Mouse (Mus musculus): ENCODE results near the gene Auts2. TPM values are rescaled to one million over a fixed set of nuclear protein-coding genes. Genes with fewer than 3 reads are reported as not detected.

Gene Auts2
- polyA plus RNA-seq, 1 experiment from 2014 or later, result 76.2 TPM

GRCm38 (mm10) chr5:132472184-132472829 is 70.8 kb downstream of the Auts2 start:
- Histone ChIP-seq H3K4me2 (no peak overlapping the region), H3K27ac (replicated peaks) (peak overlapping the region; percentile 11; the same call in 1 of the 2 replicates), H3K9ac (no peak overlapping the region), H3K4me1 (replicated peaks) (peaks cover 20% of the 10 kb centered on the region), H3K27me3 (no peaks in the 10 kb centered on the region), H3K9me3 (no peaks in the 10 kb centered on the region), H3K36me3 (no peaks in the 10 kb centered on the region), H3K4me3 (no peak overlapping the region)
- 63% methylated on average over 5 of the region's 5 CpGs for WGBS
- ATAC-seq (ENCODE audit: low FRiP score, low read depth), result no peak

GRCm38 (mm10) chr5:132467364-132467743 is 75.8 kb downstream of the Auts2 start:
- no peaks in the 10 kb centered on the region for H3K27me3 ChIP-seq
- H3K4me2 ChIP-seq, result no peak overlapping the region
- no peak overlapping the region for H3K27ac ChIP-seq (replicated peaks)
- ATAC-seq (ENCODE audit: low FRiP score, low read depth), result no peak
- H3K4me1 ChIP-seq (replicated peaks), result peaks cover 13% of the 10 kb centered on the region
- no peak overlapping the region for H3K9ac ChIP-seq
- 73% methylated on average over 2 of the region's 2 CpGs for WGBS
- no peaks in the 10 kb centered on the region for H3K36me3 ChIP-seq
- no peaks in the 10 kb centered on the region for H3K9me3 ChIP-seq
- no peak overlapping the region for H3K4me3 ChIP-seq

GRCm38 (mm10) chr5:132466427-132467363 is 76.4 kb downstream of the Auts2 start:
- H3K4me1 ChIP-seq (replicated peaks), result peaks cover 8% of the 10 kb centered on the region
- H3K27me3 ChIP-seq, result no peaks in the 10 kb centered on the region
- H3K27ac ChIP-seq (replicated peaks), result no peak overlapping the region
- H3K4me2 ChIP-seq, result no peak overlapping the region
- ATAC-seq (ENCODE audit: low FRiP score, low read depth), result no peak
- H3K9me3 ChIP-seq, result no peaks in the 10 kb centered on the region
- no peak overlapping the region for H3K4me3 ChIP-seq
- H3K9ac ChIP-seq, result no peak overlapping the region
- 79% methylated on average over 16 of the region's 16 CpGs for WGBS
- no peaks in the 10 kb centered on the region for H3K36me3 ChIP-seq

GRCm38 (mm10) chr5:132462560-132462959 is 80.6 kb downstream of the Auts2 start:
- WGBS, result 51% methylated on average over 11 of the region's 11 CpGs

GRCm38 (mm10) chr5:132458498-132458897 is 84.6 kb downstream of the Auts2 start:
- no peak for ATAC-seq (ENCODE audit: low FRiP score, low read depth)
- 58% methylated on average over 7 of the region's 7 CpGs for WGBS
- H3K9me3 ChIP-seq, result no peaks in the 10 kb centered on the region

More at GRCm38 (mm10) chr5:132462560-132462959, 80.6 kb downstream of the Auts2 start:
- Histone ChIP-seq H3K9me3 (no peaks in the 10 kb centered on the region), H3K4me3 (no peak overlapping the region), H3K4me1 (replicated peaks) (peaks cover 12% of the 10 kb centered on the region), H3K27ac (replicated peaks) (no peak overlapping the region), H3K9ac (no peak overlapping the region), H3K27me3 (no peaks in the 10 kb centered on the region), H3K4me2 (no peak overlapping the region), H3K36me3 (no peaks in the 10 kb centered on the region)
- no peak for ATAC-seq (ENCODE audit: low FRiP score, low read depth)

GRCm38 (mm10) chr5:132452381-132452780 is 90.8 kb downstream of the Auts2 start:
- H3K9me3 ChIP-seq, result no peaks in the 10 kb centered on the region
- WGBS, result 56% methylated on average over 2 of the region's 2 CpGs
- peaks cover 13% of the 10 kb centered on the region for H3K4me1 ChIP-seq (replicated peaks)
- no peak overlapping the region for H3K9ac ChIP-seq
- H3K27ac ChIP-seq (replicated peaks), result no peak overlapping the region
- H3K4me3 ChIP-seq, result no peak overlapping the region
- no peak overlapping the region for H3K4me2 ChIP-seq
- H3K27me3 ChIP-seq, result no peaks in the 10 kb centered on the region
- H3K36me3 ChIP-seq, result no peaks in the 10 kb centered on the region
- no peak for ATAC-seq (ENCODE audit: low FRiP score, low read depth)

More at GRCm38 (mm10) chr5:132458498-132458897, 84.6 kb downstream of the Auts2 start:
- Histone ChIP-seq H3K4me2 (no peak overlapping the region), H3K4me1 (replicated peaks) (peaks cover 12% of the 10 kb centered on the region), H3K36me3 (no peaks in the 10 kb centered on the region), H3K27ac (replicated peaks) (no peak overlapping the region), H3K9ac (no peak overlapping the region), H3K4me3 (no peak overlapping the region), H3K27me3 (no peaks in the 10 kb centered on the region)

GRCm38 (mm10) chr5:132450071-132450470 is 93.1 kb downstream of the Auts2 start:
- no peaks in the 10 kb centered on the region for H3K9me3 ChIP-seq
- H3K27ac ChIP-seq (replicated peaks), result no peak overlapping the region
- peaks cover 26% of the 10 kb centered on the region for H3K4me1 ChIP-seq (replicated peaks)
- H3K27me3 ChIP-seq, result no peaks in the 10 kb centered on the region
- H3K4me2 ChIP-seq, result no peak overlapping the region
- H3K4me3 ChIP-seq, result no peak overlapping the region
- no peaks in the 10 kb centered on the region for H3K36me3 ChIP-seq
- WGBS, result 95% methylated on average over 3 of the region's 3 CpGs
- H3K9ac ChIP-seq, result no peak overlapping the region
- no peak for ATAC-seq (ENCODE audit: low FRiP score, low read depth)

- Histone ChIP-seq H3K4me3 (no peak overlapping the region), H3K9me3 (no peaks in the 10 kb centered on the region), H3K27ac (replicated peaks) (no peak overlapping the region), H3K27me3 (no peaks in the 10 kb centered on the region), H3K36me3 (no peaks in the 10 kb centered on the region), H3K4me2 (no peak overlapping the region), H3K4me1 (replicated peaks) (peaks cover 32% of the 10 kb centered on the region), H3K9ac (no peak overlapping the region)
- WGBS, result 56% methylated on average over 6 of the region's 6 CpGs
- ATAC-seq (ENCODE audit: low FRiP score, low read depth), result no peak
Measured at GRCm38 (mm10) chr5:132448401-132449066, 94.6 kb downstream of the Auts2 start.

GRCm38 (mm10) chr5:132445213-132445954 is 97.8 kb downstream of the Auts2 start:
- WGBS, result 72% methylated on average over 4 of the region's 4 CpGs
- no peak for ATAC-seq (ENCODE audit: low FRiP score, low read depth)

GRCm38 (mm10) chr5:132442948-132443347 is 100.2 kb downstream of the Auts2 start:
- 59% methylated on average over 4 of the region's 4 CpGs for WGBS
- H3K4me1 ChIP-seq (replicated peaks), result peaks cover 29% of the 10 kb centered on the region
- H3K4me3 ChIP-seq, result no peak overlapping the region
- no peaks in the 10 kb centered on the region for H3K9me3 ChIP-seq
- no peak overlapping the region for H3K9ac ChIP-seq
- H3K27me3 ChIP-seq, result no peaks in the 10 kb centered on the region
- no peak for ATAC-seq (ENCODE audit: low FRiP score, low read depth)
- no peak overlapping the region for H3K4me2 ChIP-seq
- no peaks in the 10 kb centered on the region for H3K36me3 ChIP-seq
- H3K27ac ChIP-seq (replicated peaks), result no peak overlapping the region

More at GRCm38 (mm10) chr5:132445213-132445954, 97.8 kb downstream of the Auts2 start:
- Histone ChIP-seq H3K9ac (no peak overlapping the region), H3K4me2 (no peak overlapping the region), H3K4me1 (replicated peaks) (peaks cover 22% of the 10 kb centered on the region), H3K27me3 (no peaks in the 10 kb centered on the region), H3K27ac (replicated peaks) (no peak overlapping the region), H3K4me3 (no peak overlapping the region), H3K9me3 (no peaks in the 10 kb centered on the region), H3K36me3 (no peaks in the 10 kb centered on the region)

- no peaks in the 10 kb centered on the region for H3K27me3 ChIP-seq
- no peak overlapping the region for H3K4me2 ChIP-seq
- H3K4me1 ChIP-seq (replicated peaks), result peaks cover 29% of the 10 kb centered on the region
- 60% methylated on average over 4 of the region's 4 CpGs for WGBS
- no peak overlapping the region for H3K27ac ChIP-seq (replicated peaks)
- no peak for ATAC-seq (ENCODE audit: low FRiP score, low read depth)
- H3K4me3 ChIP-seq, result no peak overlapping the region
- no peak overlapping the region for H3K9ac ChIP-seq
- H3K9me3 ChIP-seq, result no peaks in the 10 kb centered on the region
- no peaks in the 10 kb centered on the region for H3K36me3 ChIP-seq
Measured at GRCm38 (mm10) chr5:132438414-132438813, 104.7 kb downstream of the Auts2 start.
